Mouse (Mus musculus) E14TG2a.4 (cell line): ENCODE results near the gene Prickle1.
A peak's percentile ranks its signal among the peaks of the same experiment; 100 is the strongest.

Experiments used
- H3K27me3 ChIP-seq: 2 replicates; pipeline ENCODE4 v1.6.1; 2014; ENCODE audit warnings: low read length, control low read depth; ENCODE audit not compliant: insufficient read depth
- H3K36me3 ChIP-seq: 2 replicates; pipeline ENCODE4 v1.6.1; 2014; ENCODE audit warnings: low read length, control low read depth; ENCODE audit not compliant: insufficient read depth
- H3K4me1 ChIP-seq: replicated peaks from 2 replicates; pipeline ENCODE4 v1.6.1; 2014; ENCODE audit warnings: low read depth, low read length, control low read depth
- H3K4me3 ChIP-seq: replicated peaks from 2 replicates; pipeline ENCODE4 v1.5.1; 2014; ENCODE audit warnings: mild to moderate bottlenecking, low read length
- H3K9me3 ChIP-seq: 2 replicates; pipeline ENCODE4 v1.6.1; 2014; ENCODE audit warnings: low read length, control low read depth
- CTCF ChIP-seq: conservative IDR thresholded peaks from 2 replicates; pipeline ENCODE4 v1.5.1; 2014; ENCODE audit warnings: low read length
- NANOG ChIP-seq: IDR thresholded peaks from 2 replicates; pipeline ENCODE4 v1.6.1; 2014; ENCODE audit warnings: borderline replicate concordance, low read length, mixed read lengths
- POU5F1 ChIP-seq: IDR thresholded peaks from 2 replicates; pipeline ENCODE4 v1.6.1; 2014; ENCODE audit warnings: low read length, borderline replicate concordance

Prickle1 gene

DNA sequence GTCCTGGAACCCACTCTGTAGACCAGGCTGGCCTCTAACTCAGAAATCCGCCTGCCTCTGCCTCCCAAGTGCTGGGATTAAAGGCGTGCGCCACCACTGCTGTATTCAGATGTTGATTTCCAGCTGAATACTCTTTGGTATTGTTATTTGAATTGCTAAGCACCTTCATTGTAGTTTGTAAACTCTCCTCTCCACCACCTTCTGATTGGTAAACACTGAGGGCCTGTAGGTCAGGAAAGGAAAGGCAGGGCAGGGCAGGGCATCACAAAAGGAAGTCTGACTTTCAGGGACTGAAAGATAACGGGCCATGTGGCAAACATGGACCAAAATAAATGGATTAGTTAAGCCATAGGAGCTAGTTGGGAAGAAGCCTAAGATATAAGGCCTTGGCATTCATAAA, 106.1 kb downstream of the Prickle1 start:
- Histone ChIP-seq H3K4me3 (no peak overlapping the region), H3K9me3 (no peaks in the 10 kb centered on the region), H3K4me1 (peaks cover 46% of the 10 kb centered on the region), H3K36me3 (0 out of 2 replicates have a peak, but pooled peaks cover 4% of the 10 kb centered on the region), H3K27me3 (no peaks in the 10 kb centered on the region)
- TF ChIP-seq POU5F1 (no peak; the same call in 1 of the 2 replicates), NANOG (peak; percentile 86)

DNA sequence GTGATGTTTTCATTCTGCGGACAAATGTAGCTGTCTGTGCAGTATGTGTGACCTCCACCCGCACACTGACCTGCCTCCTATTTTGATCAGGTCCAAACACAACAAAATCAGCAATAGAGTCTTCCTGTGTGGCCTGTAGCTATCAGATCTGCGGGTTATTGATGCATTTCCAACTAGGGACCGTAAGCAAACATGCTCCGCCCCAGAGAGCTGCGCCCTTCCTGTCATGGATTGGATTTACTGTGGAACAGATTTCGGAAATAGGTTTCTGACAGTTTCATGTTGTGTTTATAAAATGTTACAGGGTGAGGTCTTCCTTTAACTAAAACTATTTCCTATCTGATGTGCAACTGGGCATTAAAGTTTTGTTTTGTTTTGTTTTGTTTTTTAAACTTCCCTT, 109.6 kb downstream of the Prickle1 start:
- H3K9me3 ChIP-seq, result no peaks in the 10 kb centered on the region
- no peaks in the 10 kb centered on the region for H3K27me3 ChIP-seq
- TF ChIP-seq NANOG, result no peak
- no peak for TF ChIP-seq POU5F1
- TF ChIP-seq CTCF, result no peak
- no peaks in the 10 kb centered on the region for H3K36me3 ChIP-seq
- H3K4me1 ChIP-seq, result peaks cover 41% of the 10 kb centered on the region
- H3K4me3 ChIP-seq, result no peak overlapping the region

DNA sequence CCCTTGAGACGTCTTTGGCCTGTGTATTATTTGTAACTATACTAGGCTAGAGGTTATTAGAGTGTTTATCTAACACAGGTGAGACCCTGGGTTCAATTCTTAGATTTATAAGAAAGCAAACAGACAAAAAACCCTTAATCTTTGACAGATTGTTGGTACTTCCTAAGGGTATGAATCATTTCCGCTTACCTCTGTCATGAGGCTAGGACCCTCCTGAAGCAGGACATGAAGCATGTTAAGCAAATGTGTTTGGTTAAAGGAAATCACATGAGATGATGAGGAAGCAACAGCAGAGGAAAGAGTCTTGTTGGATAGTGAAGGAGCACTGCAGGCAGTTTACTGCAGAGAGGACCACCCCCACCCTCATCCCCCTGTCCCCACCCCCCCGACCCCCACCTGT, 110.4 kb downstream of the Prickle1 start:
- Histone ChIP-seq H3K9me3 (no peaks in the 10 kb centered on the region), H3K27me3 (no peaks in the 10 kb centered on the region), H3K36me3 (no peaks in the 10 kb centered on the region), H3K4me1 (peaks cover 34% of the 10 kb centered on the region), H3K4me3 (no peak overlapping the region)
- TF ChIP-seq NANOG (no peak), CTCF (no peak), POU5F1 (no peak)

DNA sequence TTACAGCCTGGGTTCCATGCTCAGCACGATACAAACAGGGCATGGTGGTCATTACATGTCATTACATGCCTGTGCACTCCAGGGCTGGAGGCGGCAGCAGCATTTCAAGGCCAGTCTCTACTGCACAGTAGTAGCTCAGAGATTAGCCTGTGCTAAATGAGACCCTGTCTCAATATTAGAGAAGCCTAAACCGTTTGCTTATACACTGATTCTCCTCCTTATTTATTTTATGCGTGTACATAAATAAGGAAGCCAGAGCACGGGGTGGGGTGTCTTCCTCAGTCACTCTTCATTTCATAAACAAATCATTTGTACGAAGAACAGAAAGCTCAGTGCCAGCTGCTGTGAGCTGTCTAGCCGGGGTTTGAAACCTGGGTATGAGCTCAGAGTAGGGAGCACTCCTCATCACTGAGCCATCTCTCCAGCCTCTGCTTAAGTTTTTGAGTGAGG, 111.4 kb downstream of the Prickle1 start:
- Histone ChIP-seq H3K4me3 (no peak overlapping the region), H3K9me3 (no peaks in the 10 kb centered on the region), H3K4me1 (peaks cover 28% of the 10 kb centered on the region), H3K27me3 (no peaks in the 10 kb centered on the region), H3K36me3 (no peaks in the 10 kb centered on the region)
- TF ChIP-seq POU5F1, result no peak
- TF ChIP-seq CTCF, result peak; percentile 30
- TF ChIP-seq NANOG, result no peak

GRCm38 (mm10) chr15:93481112-93481511, 114.6 kb downstream of the Prickle1 start:
- Histone ChIP-seq H3K27me3 (no peaks in the 10 kb centered on the region), H3K9me3 (no peaks in the 10 kb centered on the region), H3K4me3 (no peak overlapping the region), H3K36me3 (no peaks in the 10 kb centered on the region), H3K4me1 (peaks cover 14% of the 10 kb centered on the region)
- TF ChIP-seq POU5F1 (no peak), CTCF (no peak), NANOG (no peak)

DNA sequence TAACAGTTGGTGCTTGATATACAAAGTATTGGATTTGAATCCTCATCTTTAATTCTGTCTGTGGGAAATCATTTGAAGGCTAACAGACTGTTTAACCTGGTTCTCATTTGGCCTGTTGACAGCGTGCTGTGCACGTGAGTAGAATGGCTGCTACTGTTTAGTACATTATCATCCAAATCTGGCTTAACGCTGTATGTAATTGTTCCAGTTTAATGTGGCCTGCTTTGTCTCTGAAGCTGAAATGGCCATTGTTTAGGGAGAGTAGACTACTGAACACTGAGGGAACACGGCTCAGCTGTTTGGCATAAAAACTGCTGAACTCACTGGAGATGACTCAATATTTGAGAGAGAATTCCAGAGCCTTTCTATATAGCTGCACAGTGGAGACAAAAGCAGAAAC, 116.2 kb downstream of the Prickle1 start:
- TF ChIP-seq NANOG (no peak), CTCF (no peak), POU5F1 (no peak)
- Histone ChIP-seq H3K9me3 (no peaks in the 10 kb centered on the region), H3K4me1 (peaks cover 6% of the 10 kb centered on the region; the same call in 1 of the 2 replicates), H3K4me3 (no peak overlapping the region), H3K36me3 (no peaks in the 10 kb centered on the region), H3K27me3 (no peaks in the 10 kb centered on the region)

DNA sequence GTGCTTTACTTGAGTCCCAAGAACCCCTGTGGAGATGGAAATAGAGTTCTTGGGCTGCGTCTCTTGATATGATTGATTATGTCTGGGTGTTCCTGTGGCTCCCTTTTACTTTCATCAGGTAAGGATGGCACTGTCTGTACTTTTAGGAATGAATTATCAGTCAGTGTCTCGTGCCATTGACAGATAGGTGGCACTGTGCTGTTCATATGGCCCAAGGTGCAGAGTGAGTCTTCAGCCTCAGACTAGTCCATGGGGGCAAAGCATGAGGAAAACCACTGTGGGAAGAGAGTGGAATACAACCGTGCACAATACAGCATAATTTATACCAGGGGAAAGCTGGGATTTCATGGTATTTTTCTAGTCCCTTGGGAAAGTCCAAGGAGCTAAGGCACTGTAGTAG, 117.0 kb downstream of the Prickle1 start:
- TF ChIP-seq POU5F1, result no peak
- TF ChIP-seq NANOG, result no peak
- TF ChIP-seq CTCF, result peak; percentile 16; the same call in 1 of the 2 replicates
- H3K4me3 ChIP-seq, result no peak overlapping the region
- no peaks in the 10 kb centered on the region for H3K27me3 ChIP-seq
- no peaks in the 10 kb centered on the region for H3K36me3 ChIP-seq
- H3K9me3 ChIP-seq, result no peaks in the 10 kb centered on the region
- H3K4me1 ChIP-seq, result 0 out of 2 replicates have a peak, but pooled peaks cover under 1% of the 10 kb centered on the region

DNA sequence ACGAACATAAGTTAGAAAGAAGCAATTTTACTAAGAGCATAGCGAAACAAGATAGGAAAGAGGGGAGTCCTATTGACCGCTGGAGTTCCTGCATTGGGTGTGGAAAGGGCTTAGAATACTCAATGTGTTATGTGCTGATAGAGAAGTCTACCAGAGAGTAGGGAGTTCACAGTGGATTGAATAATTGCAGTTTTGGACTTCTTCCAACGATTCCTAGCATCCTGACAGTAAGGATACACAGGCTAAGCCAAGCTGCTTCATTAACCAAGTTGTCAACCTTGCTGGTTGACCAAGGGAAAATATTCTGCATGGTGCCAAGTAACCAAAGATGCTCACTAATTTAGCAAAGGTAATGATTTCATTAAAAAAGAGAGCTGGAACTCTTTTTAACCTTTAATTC, 118.0 kb downstream of the Prickle1 start:
- no peaks in the 10 kb centered on the region for H3K9me3 ChIP-seq
- H3K36me3 ChIP-seq, result peaks cover 1% of the 10 kb centered on the region; the same call in 1 of the 2 replicates
- H3K4me1 ChIP-seq, result peaks cover under 1% of the 10 kb centered on the region; the same call in 1 of the 2 replicates
- TF ChIP-seq NANOG (no peak), POU5F1 (no peak), CTCF (no peak)
- no peak overlapping the region for H3K4me3 ChIP-seq
- no peaks in the 10 kb centered on the region for H3K27me3 ChIP-seq

GRCm38 (mm10) chr15:93475688-93476087, 120.0 kb downstream of the Prickle1 start:
- TF ChIP-seq POU5F1, result no peak
- TF ChIP-seq NANOG, result no peak
- TF ChIP-seq CTCF, result no peak
- Histone ChIP-seq H3K4me3 (no peak overlapping the region), H3K4me1 (peaks cover 16% of the 10 kb centered on the region), H3K9me3 (no peaks in the 10 kb centered on the region), H3K27me3 (no peaks in the 10 kb centered on the region), H3K36me3 (peaks cover 6% of the 10 kb centered on the region; the same call in 1 of the 2 replicates)
